Comparison of ENCODE assay signal across 8 mouse cellular contexts in the genomic region with DNA sequence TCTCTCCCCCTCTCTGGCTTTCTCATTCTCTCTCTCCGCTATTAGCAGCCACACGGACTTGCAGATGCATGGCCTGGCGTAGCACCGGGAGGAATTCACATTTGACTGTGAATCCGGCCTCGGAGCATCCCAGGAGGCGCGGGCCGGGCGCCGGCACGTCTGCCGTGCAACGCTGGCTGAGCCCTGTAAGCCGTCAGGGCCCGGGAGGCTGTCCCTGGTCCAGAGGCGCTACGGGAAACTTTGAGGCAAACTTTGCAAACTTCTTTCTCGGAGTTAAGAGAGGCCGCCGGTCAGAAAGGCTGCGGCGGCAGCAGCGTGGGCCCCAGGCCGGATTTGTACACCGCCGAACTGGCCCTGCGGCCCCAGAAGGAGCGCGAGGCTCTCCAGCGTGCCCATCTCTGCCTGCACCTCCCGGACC. TPM values are rescaled to one million over a fixed set of nuclear protein-coding genes. Genes with fewer than 3 reads are reported as not detected.
A peak's percentile ranks its signal among the peaks of the same experiment; 100 is the strongest.
DNase-seq lines count a peak whose midpoint lies in the region; ATAC-seq and TF ChIP-seq lines count a peak whose summit lies in the region.

No protein-coding gene starts in this region.

- intact Hi-C loops in left cerebral cortex, postnatal 4 days (cut with DNase I): loop anchor here (10.0 kb wide), 1 partner anchor 430 kb away; no protein-coding TSS in a partner anchor
- intact Hi-C loops in left cerebral cortex, postnatal 25 days (cut with DNase I): loop anchor here (5.0 kb wide), 1 partner anchor 162 kb away; no protein-coding TSS in a partner anchor

- no peak overlapping the region for H3K27ac ChIP-seq in forebrain, embryonic 14.5 days (ENCODE audit: low read depth, low read length)
- H3K27ac ChIP-seq in kidney, adult 2 months (ENCODE audit: insufficient read depth, low read depth, low read length): no peak overlapping the region
- H3K27ac ChIP-seq in lung, postnatal 0 days (ENCODE audit: low read length): peak overlapping the region; percentile 70

- no peak for ATAC-seq in forebrain, embryonic 14.5 days
- ATAC-seq in lung, postnatal 0 days: no peak

- H3K27me3 ChIP-seq in forebrain, embryonic 14.5 days (replicated peaks; ENCODE audit: control insufficient read depth, insufficient read depth, low read length): peaks cover 86% of the 10 kb centered on the region
- no peaks in the 10 kb centered on the region for H3K27me3 ChIP-seq in kidney, adult 2 months (replicated peaks; ENCODE audit: control insufficient read depth, insufficient read depth, low read length)
- H3K27me3 ChIP-seq in lung, postnatal 0 days (replicated peaks; ENCODE audit: insufficient read depth, low read length): peaks cover 40% of the 10 kb centered on the region

- H3K4me3 ChIP-seq in forebrain, embryonic 14.5 days (ENCODE audit: low read depth, low read length): peak overlapping the region; percentile 5; the same call in 1 of the 2 replicates
- peak overlapping the region; percentile 38 for H3K4me3 ChIP-seq in kidney, adult 2 months (ENCODE audit: insufficient read depth, low read depth, low read length)
- peak overlapping the region; percentile 21 for H3K4me3 ChIP-seq in lung, postnatal 0 days (ENCODE audit: low read depth, low read length)

- H3K36me3 ChIP-seq in forebrain, embryonic 14.5 days (ENCODE audit: control insufficient read depth, insufficient read depth, low read length): no peaks in the 10 kb centered on the region
- H3K36me3 ChIP-seq in kidney, adult 2 months (ENCODE audit: control insufficient read depth, insufficient read depth, low read length): no peaks in the 10 kb centered on the region
- no peaks in the 10 kb centered on the region for H3K36me3 ChIP-seq in lung, postnatal 0 days (ENCODE audit: insufficient read depth, low read length)

- no peak for TF ChIP-seq CTCF in kidney, adult 2 months (conservative IDR thresholded peaks at IDR 0.05; ENCODE audit: insufficient read depth, insufficient read length, low read depth, low read length)
- no peak for TF ChIP-seq CTCF in lung, postnatal 0 days (IDR thresholded peaks at IDR 0.05)

- peaks cover 7% of the 10 kb centered on the region for H3K4me1 ChIP-seq in forebrain, embryonic 14.5 days (ENCODE audit: control insufficient read depth, insufficient read depth, low read length)
- no peaks in the 10 kb centered on the region for H3K4me1 ChIP-seq in kidney, adult 2 months (ENCODE audit: control insufficient read depth, insufficient read depth, low read length)
- 0 out of 2 replicates have a peak, but pooled peaks cover 4% of the 10 kb centered on the region for H3K4me1 ChIP-seq in lung, postnatal 0 days (ENCODE audit: insufficient read depth, low read depth, low read length)

- no peak for TF ChIP-seq EP300 in lung, postnatal 0 days (IDR thresholded peaks at IDR 0.05)

- peak overlapping the region; percentile 32 for H3K4me2 ChIP-seq in forebrain, embryonic 14.5 days (ENCODE audit: low read length)
- peak overlapping the region; percentile 55 for H3K4me2 ChIP-seq in lung, postnatal 0 days (replicated peaks; ENCODE audit: low read depth, low read length)

- H3K9ac ChIP-seq in forebrain, embryonic 14.5 days (ENCODE audit: low read length): no peak overlapping the region
- peak overlapping the region; percentile 41 for H3K9ac ChIP-seq in lung, postnatal 0 days (replicated peaks; ENCODE audit: low read depth)

- peak; percentile 30 for DNase-seq in left cerebral cortex, postnatal 4 days
- DNase-seq in left cerebral cortex, postnatal 25 days (ENCODE audit: low spot score in 2 of 2): no peak
- peak; percentile 22 for DNase-seq in forebrain, embryonic 14.5 days (ENCODE audit: low spot score)
- peak; percentile 39 for DNase-seq in kidney, adult 2 months
- DNase-seq in lung, postnatal 0 days (ENCODE audit: low spot score): peak; percentile 24
- DNase-seq in yolk sac, embryonic 10.5 days (ENCODE audit: low spot score): peak; percentile 38
- DNase-seq in spleen, adult 12 weeks (ENCODE audit: low spot score): no peak
- DNase-seq in cerebellum, adult 11 months: no peak

- no peaks in the 10 kb centered on the region for H3K9me3 ChIP-seq in forebrain, embryonic 14.5 days (replicated peaks; ENCODE audit: control insufficient read depth, low read length)
- no peaks in the 10 kb centered on the region for H3K9me3 ChIP-seq in lung, postnatal 0 days (ENCODE audit: low read length)

- under 1% methylated on average over 32 of the region's 32 CpGs for WGBS in forebrain, embryonic 14.5 days
- WGBS in kidney, adult 2 months: 6% methylated on average over 32 of the region's 32 CpGs
- 1% methylated on average over 32 of the region's 32 CpGs for whole genome bisulfite sequencing in lung, postnatal 0 days

- TF ChIP-seq POLR2A in kidney, adult 2 months (IDR thresholded peaks at IDR 0.05; ENCODE audit: low read depth, low read length): no peak

RNA-seq across cellular contexts. Expression of gene Irx3, which starts 3.4 kb away (rescaled TPM):
- total RNA-seq in left cerebral cortex, postnatal 4 days (2021): under 1 TPM in 1 of 2 experiments, not detected in 1; 0.24 TPM
- total RNA-seq in left cerebral cortex, postnatal 25 days (2021): under 1 TPM; 0.16 to 0.21 TPM
- polyA plus RNA-seq in forebrain, embryonic 14.5 days (2014; fragmentation: Nextera tagmentation; extraction: Ambion mirVana): 1.4 and 1.5 TPM in 2 replicates
- polyA plus RNA-seq in kidney, adult 2 months (2012; rRNA removed): 22.3 and 28.5 TPM in 2 replicates
- polyA plus RNA-seq in lung, postnatal 0 days (2015; fragmentation: Nextera tagmentation; extraction: Ambion mirVana): 36.6 and 43.9 TPM in 2 replicates

Comparison
In these comparisons a context has a peak if more than half of its experiments do, and no peak if none do; other contexts are left out.
1. DNase-seq: peak in left cerebral cortex, postnatal 4 days (single experiment), forebrain, embryonic 14.5 days (single experiment), kidney, adult 2 months (single experiment), lung, postnatal 0 days (single experiment) and yolk sac, embryonic 10.5 days (single experiment); none in left cerebral cortex, postnatal 25 days (0 of 2), spleen, adult 12 weeks (single experiment) and cerebellum, adult 11 months (single experiment).
2. Peak in every context shown above with its lines, with median percentiles within 50 percentile points of each other: H3K4me3 ChIP-seq.